Mouse (Mus musculus) intestine, postnatal 0 days (tissue): ENCODE data around the gene Capn8. TPM values are rescaled to one million over a fixed set of nuclear protein-coding genes. Genes with fewer than 3 reads are reported as not detected.

Experiments used
- ATAC-seq: fragments of 200-750 bp; cut with Nextera tagmentation; 2 replicates; pipeline ENCODE4 v1.8.0; 2017; ENCODE audit warnings: mild to moderate bottlenecking, moderate TSS enrichment, moderate library complexity
- H3K27ac ChIP-seq: fragments of 300-500 bp; sonication (generic); 2 replicates; pipeline ENCODE4 v1.5.1; 2014; ENCODE audit warnings: mild to moderate bottlenecking, low read depth, low read length, moderate library complexity
- H3K27me3 ChIP-seq: fragments of 300-500 bp; sonication (generic); replicated peaks from 2 replicates; pipeline ENCODE4 v1.6.1; 2014; ENCODE audit warnings: low read length, mixed read lengths; ENCODE audit not compliant: control insufficient read depth, insufficient read depth
- H3K36me3 ChIP-seq: fragments of 300-500 bp; sonication (generic); 2 replicates; pipeline ENCODE4 v1.6.1; 2014; ENCODE audit warnings: mild to moderate bottlenecking, moderate library complexity; ENCODE audit not compliant: control insufficient read depth, insufficient read depth
- H3K4me1 ChIP-seq: fragments of 300-500 bp; sonication (generic); replicated peaks from 2 replicates; pipeline ENCODE4 v1.6.1; 2014; ENCODE audit warnings: antibody characterized with exemption, low read length, mixed read lengths; ENCODE audit not compliant: control insufficient read depth, insufficient read depth
- H3K4me2 ChIP-seq: fragments of 300-500 bp; sonication (generic); replicated peaks from 2 replicates; pipeline ENCODE4 v1.6.1; 2014; ENCODE audit warnings: low read depth, mild to moderate bottlenecking, moderate library complexity
- H3K4me3 ChIP-seq: fragments of 300-500 bp; sonication (generic); 2 replicates; pipeline ENCODE4 v1.5.1; 2014; ENCODE audit warnings: low read depth, low read length
- H3K9ac ChIP-seq: fragments of 300-500 bp; sonication (generic); 2 replicates; pipeline ENCODE4 v1.6.1; 2014; ENCODE audit warnings: mild to moderate bottlenecking, low read depth, low read length
- H3K9me3 ChIP-seq: fragments of 300-500 bp; sonication (generic); 2 replicates; pipeline ENCODE4 v1.6.1; 2016; ENCODE audit warnings: mixed run types; ENCODE audit not compliant: control insufficient read depth
- CTCF ChIP-seq: sonication (generic); IDR thresholded peaks from 2 replicates; pipeline ENCODE4 v1.5.1; 2016; ENCODE audit warnings: low read depth, mild to moderate bottlenecking, control low read depth, antibody characterized with exemption, moderate library complexity
- WGBS: fragments of 180-500 bp; shearing (Covaris S2); extraction: QIAGEN DNeasy Blood & Tissue Kit; methylation state at CpG from one replicate; pipeline ENCODE4 v1.1.7; 2014; 5-methylcytosine and 5-hydroxymethylcytosine counted together
- polyA plus RNA-seq: library from polyadenylated mRNA; unstranded; fragments of >200 nt; fragmentation: Nextera tagmentation; extraction: Ambion mirVana; gene quantifications from 2 replicates; pipeline ENCODE4 v1.2.1, GENCODE M21; 2015

The Capn8 gene
- polyA plus RNA-seq, 1 experiment from 2014 or later = 1.0 TPM

- no peaks in the 10 kb centered on the region for H3K9me3 ChIP-seq
- 87% methylated on average over 8 of the region's 8 CpGs for WGBS
- H3K4me1 ChIP-seq = no peaks in the 10 kb centered on the region
- no peak overlapping the region for H3K4me3 ChIP-seq
- H3K36me3 ChIP-seq = no peaks in the 10 kb centered on the region
- no peak overlapping the region for H3K4me2 ChIP-seq
- no peak overlapping the region for H3K9ac ChIP-seq
- ATAC-seq = no peak
- no peaks in the 10 kb centered on the region for H3K27me3 ChIP-seq
- no peak for TF ChIP-seq CTCF
- H3K27ac ChIP-seq = no peak overlapping the region
Observed at GRCm38 (mm10) chr1:182621256-182621655, 56.4 kb downstream of the Capn8 start.

- Histone ChIP-seq H3K27ac (no peak overlapping the region), H3K36me3 (no peaks in the 10 kb centered on the region), H3K9ac (no peak overlapping the region), H3K27me3 (no peaks in the 10 kb centered on the region), H3K4me1 (no peaks in the 10 kb centered on the region), H3K4me3 (no peak overlapping the region), H3K9me3 (no peaks in the 10 kb centered on the region), H3K4me2 (no peak overlapping the region)
- ATAC-seq = no peak
- WGBS = 59% methylated on average over 1 of the region's 1 CpGs
- no peak for TF ChIP-seq CTCF
Observed at GRCm38 (mm10) chr1:182626197-182626596, 61.4 kb downstream of the Capn8 start.

GRCm38 (mm10) chr1:182629228-182629627 is 64.4 kb downstream of the Capn8 start:
- Histone ChIP-seq H3K4me2 (no peak overlapping the region), H3K9me3 (no peaks in the 10 kb centered on the region), H3K36me3 (no peaks in the 10 kb centered on the region), H3K27ac (no peak overlapping the region), H3K4me1 (no peaks in the 10 kb centered on the region), H3K4me3 (no peak overlapping the region), H3K27me3 (no peaks in the 10 kb centered on the region), H3K9ac (no peak overlapping the region)
- no peak for TF ChIP-seq CTCF
- 91% methylated on average over 4 of the region's 4 CpGs for WGBS
- ATAC-seq = no peak

GRCm38 (mm10) chr1:182633712-182634294 is 69.0 kb downstream of the Capn8 start:
- WGBS = 59% methylated on average over 12 of the region's 12 CpGs

GRCm38 (mm10) chr1:182639016-182639415 is 74.2 kb downstream of the Capn8 start:
- Histone ChIP-seq H3K4me3 (no peak overlapping the region), H3K36me3 (no peaks in the 10 kb centered on the region), H3K4me2 (no peak overlapping the region), H3K4me1 (no peaks in the 10 kb centered on the region), H3K9ac (no peak overlapping the region), H3K27ac (no peak overlapping the region), H3K9me3 (no peaks in the 10 kb centered on the region), H3K27me3 (no peaks in the 10 kb centered on the region)
- 66% methylated on average over 7 of the region's 7 CpGs for WGBS
- ATAC-seq = no peak
- no peak for TF ChIP-seq CTCF

More at GRCm38 (mm10) chr1:182633712-182634294, 69.0 kb downstream of the Capn8 start:
- no peak overlapping the region for H3K4me3 ChIP-seq
- no peaks in the 10 kb centered on the region for H3K36me3 ChIP-seq
- no peak overlapping the region for H3K9ac ChIP-seq
- ATAC-seq = no peak
- no peak overlapping the region for H3K4me2 ChIP-seq
- no peaks in the 10 kb centered on the region for H3K4me1 ChIP-seq
- no peaks in the 10 kb centered on the region for H3K27me3 ChIP-seq
- no peaks in the 10 kb centered on the region for H3K9me3 ChIP-seq
- no peak overlapping the region for H3K27ac ChIP-seq
- no peak for TF ChIP-seq CTCF

- no peak for TF ChIP-seq CTCF
- 71% methylated on average over 5 of the region's 5 CpGs for WGBS
- Histone ChIP-seq H3K9me3 (no peaks in the 10 kb centered on the region), H3K27ac (no peak overlapping the region), H3K36me3 (no peaks in the 10 kb centered on the region), H3K4me1 (no peaks in the 10 kb centered on the region), H3K4me3 (no peak overlapping the region), H3K9ac (no peak overlapping the region), H3K4me2 (no peak overlapping the region), H3K27me3 (no peaks in the 10 kb centered on the region)
- ATAC-seq = no peak
Observed at GRCm38 (mm10) chr1:182639456-182639855, 74.6 kb downstream of the Capn8 start.

GRCm38 (mm10) chr1:182640094-182640493 is 75.3 kb downstream of the Capn8 start:
- no peak for TF ChIP-seq CTCF
- Histone ChIP-seq H3K36me3 (no peaks in the 10 kb centered on the region), H3K4me3 (no peak overlapping the region), H3K27me3 (no peaks in the 10 kb centered on the region), H3K27ac (no peak overlapping the region), H3K9me3 (no peaks in the 10 kb centered on the region), H3K9ac (no peak overlapping the region), H3K4me2 (no peak overlapping the region), H3K4me1 (no peaks in the 10 kb centered on the region)
- no peak for ATAC-seq
- WGBS = 72% methylated on average over 4 of the region's 4 CpGs
